Comparison of ENCODE assay signal across 14 mouse cellular contexts in the genomic region with DNA sequence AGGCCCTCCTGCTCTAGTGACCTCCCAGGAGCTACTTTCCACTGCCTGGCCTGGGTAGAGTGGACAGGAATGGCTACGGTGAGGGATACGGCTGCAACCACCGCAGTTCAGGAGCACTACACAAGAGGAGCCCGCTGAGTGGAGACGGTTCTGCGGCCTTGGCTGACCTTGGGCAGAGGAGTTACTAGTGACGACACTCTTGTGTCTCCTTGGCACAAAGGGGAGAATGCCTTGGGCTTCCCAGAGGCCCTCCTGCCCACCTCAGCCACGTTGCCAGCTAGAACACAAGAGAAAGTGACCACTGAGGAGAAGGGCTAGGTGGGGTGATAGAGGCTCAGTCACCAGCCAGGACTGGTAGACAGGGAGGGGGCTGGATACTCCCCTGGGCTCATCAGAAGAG. TPM values are rescaled to one million over a fixed set of nuclear protein-coding genes. Genes with fewer than 3 reads are reported as not detected.
A peak's percentile ranks its signal among the peaks of the same experiment; 100 is the strongest.
DNase-seq lines count a peak whose midpoint lies in the region; ATAC-seq and TF ChIP-seq lines count a peak whose summit lies in the region.
"Had no signal": no experiment of that assay in that cellular context is flagged by ENCODE, and none has a peak within 500 bp of the region (broad histone marks: within the 10 kb centered on the region; RNA-seq: fewer than 3 reads in every experiment).

No protein-coding gene starts in this region.

- H3K27me3 ChIP-seq in intestine, embryonic 15.5 days (replicated peaks) = no peaks in the 10 kb centered on the region
- no peaks in the 10 kb centered on the region for H3K27me3 ChIP-seq in intestine, postnatal 0 days (replicated peaks; ENCODE audit: control insufficient read depth, insufficient read depth, low read length)
- no peaks in the 10 kb centered on the region for H3K27me3 ChIP-seq in neural tube, embryonic 13.5 days
- H3K27me3 ChIP-seq in intestine, embryonic 16.5 days (replicated peaks; ENCODE audit: control insufficient read depth, insufficient read depth, low read length) = no peaks in the 10 kb centered on the region
- H3K27me3 ChIP-seq in stomach, embryonic 16.5 days (ENCODE audit: control insufficient read depth, insufficient read depth, low read length) = no peaks in the 10 kb centered on the region
- H3K27me3 ChIP-seq: embryonic facial prominence, embryonic 13.5 days; neural tube, embryonic 15.5 days had no signal

- WGBS in intestine, embryonic 15.5 days = 83% methylated on average over 8 of the region's 8 CpGs
- WGBS in intestine, postnatal 0 days = 85% methylated on average over 8 of the region's 8 CpGs
- WGBS in neural tube, embryonic 13.5 days = 86% methylated on average over 8 of the region's 8 CpGs
- 75% methylated on average over 8 of the region's 8 CpGs for WGBS in intestine, embryonic 16.5 days
- 74% methylated on average over 8 of the region's 8 CpGs for WGBS in stomach, embryonic 16.5 days

- peak overlapping the region; percentile 59; the same call in 1 of the 2 replicates for H3K27ac ChIP-seq in intestine, embryonic 15.5 days
- H3K27ac ChIP-seq in intestine, postnatal 0 days (ENCODE audit: low read depth, low read length) = no peak overlapping the region
- H3K27ac ChIP-seq in neural tube, embryonic 13.5 days (replicated peaks) = 0 out of 2 replicates have a peak overlapping the region, but pooled peaks have one; percentile 3
- peak overlapping the region; percentile 1 for H3K27ac ChIP-seq in intestine, embryonic 16.5 days (ENCODE audit: low read length)
- peak overlapping the region; percentile 34 for H3K27ac ChIP-seq in stomach, embryonic 16.5 days (ENCODE audit: low read length)
- H3K27ac ChIP-seq: embryonic facial prominence, embryonic 13.5 days; neural tube, embryonic 15.5 days had no signal

- H3K4me1 ChIP-seq in intestine, embryonic 15.5 days (replicated peaks) = peaks cover 10% of the 10 kb centered on the region
- H3K4me1 ChIP-seq in intestine, postnatal 0 days (replicated peaks; ENCODE audit: control insufficient read depth, insufficient read depth, low read length) = 0 out of 2 replicates have a peak, but pooled peaks cover 7% of the 10 kb centered on the region
- H3K4me1 ChIP-seq in neural tube, embryonic 13.5 days (replicated peaks) = peaks cover 6% of the 10 kb centered on the region
- H3K4me1 ChIP-seq in intestine, embryonic 16.5 days (ENCODE audit: control insufficient read depth, insufficient read depth, low read length) = peaks cover 9% of the 10 kb centered on the region
- peaks cover 8% of the 10 kb centered on the region; the same call in 1 of the 2 replicates for H3K4me1 ChIP-seq in stomach, embryonic 16.5 days (ENCODE audit: control insufficient read depth, insufficient read depth, low read length)

- H3K4me3 ChIP-seq in intestine, embryonic 15.5 days (replicated peaks) = no peak overlapping the region
- no peak overlapping the region for H3K4me3 ChIP-seq in intestine, postnatal 0 days (ENCODE audit: low read depth, low read length)
- no peak overlapping the region for H3K4me3 ChIP-seq in neural tube, embryonic 13.5 days
- H3K4me3 ChIP-seq in intestine, embryonic 16.5 days (ENCODE audit: low read length) = no peak overlapping the region
- no peak overlapping the region for H3K4me3 ChIP-seq in stomach, embryonic 16.5 days (replicated peaks; ENCODE audit: low read length)
- H3K4me3 ChIP-seq: embryonic facial prominence, embryonic 13.5 days; neural tube, embryonic 15.5 days had no signal

- no peak overlapping the region for H3K9ac ChIP-seq in intestine, embryonic 15.5 days
- no peak overlapping the region for H3K9ac ChIP-seq in intestine, postnatal 0 days (ENCODE audit: low read depth, low read length)
- no peak overlapping the region for H3K9ac ChIP-seq in neural tube, embryonic 13.5 days
- no peak overlapping the region for H3K9ac ChIP-seq in intestine, embryonic 16.5 days (ENCODE audit: low read depth, low read length)
- no peak overlapping the region for H3K9ac ChIP-seq in stomach, embryonic 16.5 days (ENCODE audit: low read length)
- H3K9ac ChIP-seq: embryonic facial prominence, embryonic 13.5 days; neural tube, embryonic 15.5 days had no signal

- no peak overlapping the region for H3K4me2 ChIP-seq in intestine, embryonic 15.5 days (replicated peaks)
- H3K4me2 ChIP-seq in intestine, postnatal 0 days (replicated peaks; ENCODE audit: low read depth) = no peak overlapping the region
- no peak overlapping the region for H3K4me2 ChIP-seq in neural tube, embryonic 13.5 days
- H3K4me2 ChIP-seq in intestine, embryonic 16.5 days (ENCODE audit: low read depth, low read length) = no peak overlapping the region
- no peak overlapping the region for H3K4me2 ChIP-seq in stomach, embryonic 16.5 days (ENCODE audit: low read depth, low read length)
- H3K4me2 ChIP-seq: embryonic facial prominence, embryonic 13.5 days; neural tube, embryonic 15.5 days had no signal

- ATAC-seq in intestine, embryonic 15.5 days = no peak
- ATAC-seq in intestine, postnatal 0 days = no peak
- ATAC-seq in neural tube, embryonic 13.5 days (ENCODE audit: low read depth) = no peak
- ATAC-seq in intestine, embryonic 16.5 days = no peak
- no peak for ATAC-seq in stomach, embryonic 16.5 days (ENCODE audit: insufficient read depth, low FRiP score)
- ATAC-seq: activated CD4-positive, CD25-positive, alpha-beta regulatory T cell, adult 4 months had no signal

- no peak for TF ChIP-seq CTCF in intestine, postnatal 0 days (IDR thresholded peaks at IDR 0.05; ENCODE audit: low read depth)

- no peak for DNase-seq in neural tube, embryonic 10.5 days (ENCODE audit: extremely low spot score, low spot score)
- no peak for DNase-seq in layer of hippocampus, postnatal 14 days (ENCODE audit: low spot score in 2 of 2)
- DNase-seq: cerebellum, adult 9-11 months had no signal

- no peaks in the 10 kb centered on the region for H3K9me3 ChIP-seq in intestine, embryonic 15.5 days
- no peaks in the 10 kb centered on the region for H3K9me3 ChIP-seq in intestine, postnatal 0 days (ENCODE audit: control insufficient read depth)
- no peaks in the 10 kb centered on the region for H3K9me3 ChIP-seq in neural tube, embryonic 13.5 days
- H3K9me3 ChIP-seq in intestine, embryonic 16.5 days (ENCODE audit: control insufficient read depth, low read length) = no peaks in the 10 kb centered on the region
- no peaks in the 10 kb centered on the region for H3K9me3 ChIP-seq in stomach, embryonic 16.5 days (replicated peaks; ENCODE audit: control insufficient read depth, low read length)
- H3K9me3 ChIP-seq: embryonic facial prominence, embryonic 13.5 days; G1E; neural tube, embryonic 15.5 days had no signal

- H3K36me3 ChIP-seq in intestine, embryonic 15.5 days = no peaks in the 10 kb centered on the region
- no peaks in the 10 kb centered on the region for H3K36me3 ChIP-seq in intestine, postnatal 0 days (ENCODE audit: control insufficient read depth, insufficient read depth)
- no peaks in the 10 kb centered on the region for H3K36me3 ChIP-seq in neural tube, embryonic 13.5 days
- H3K36me3 ChIP-seq in intestine, embryonic 16.5 days (ENCODE audit: control insufficient read depth, insufficient read depth, low read length) = no peaks in the 10 kb centered on the region
- no peaks in the 10 kb centered on the region for H3K36me3 ChIP-seq in stomach, embryonic 16.5 days (ENCODE audit: control insufficient read depth, insufficient read depth, low read length)
- H3K36me3 ChIP-seq: embryonic facial prominence, embryonic 13.5 days; G1E; neural tube, embryonic 15.5 days had no signal

RNA-seq across cellular contexts. Expression of gene Aldh3b1, which starts 5.4 kb away (rescaled TPM):
- polyA plus RNA-seq in intestine, embryonic 15.5 days (2015; fragmentation: Nextera tagmentation; extraction: Ambion mirVana) = 2.3 and 2.4 TPM in 2 replicates
- 16.1 and 17.4 TPM in 2 replicates for polyA plus RNA-seq in intestine, postnatal 0 days (2015; fragmentation: Nextera tagmentation; extraction: Ambion mirVana)
- polyA plus RNA-seq in neural tube, embryonic 13.5 days (2015; fragmentation: Nextera tagmentation; extraction: Ambion mirVana) = 1.9 and 2.2 TPM in 2 replicates
- 4.2 TPM in 2 replicates for polyA plus RNA-seq in intestine, embryonic 16.5 days (2015; fragmentation: Nextera tagmentation; extraction: Ambion mirVana)
- polyA plus RNA-seq in stomach, embryonic 16.5 days (2015; fragmentation: Nextera tagmentation; extraction: Ambion mirVana) = 3.5 and 4.9 TPM in 2 replicates
- 1 to 10 TPM; 2.8 TPM for total RNA-seq in layer of hippocampus, postnatal 14 days (2021)
- total RNA-seq: G1E had no signal
- polyA plus RNA-seq: G1E had no signal

RNA-seq across cellular contexts. Expression of gene Unc93b1, which starts 10.8 kb away (rescaled TPM):
- polyA plus RNA-seq in intestine, embryonic 15.5 days (2015; fragmentation: Nextera tagmentation; extraction: Ambion mirVana) = 20.2 and 21.8 TPM in 2 replicates
- polyA plus RNA-seq in intestine, postnatal 0 days (2015; fragmentation: Nextera tagmentation; extraction: Ambion mirVana) = 28.3 and 29.2 TPM in 2 replicates
- polyA plus RNA-seq in neural tube, embryonic 13.5 days (2015; fragmentation: Nextera tagmentation; extraction: Ambion mirVana) = 11.8 and 13.5 TPM in 2 replicates
- 27.0 and 29.8 TPM in 2 replicates for polyA plus RNA-seq in intestine, embryonic 16.5 days (2015; fragmentation: Nextera tagmentation; extraction: Ambion mirVana)
- 25.6 and 29.9 TPM in 2 replicates for polyA plus RNA-seq in stomach, embryonic 16.5 days (2015; fragmentation: Nextera tagmentation; extraction: Ambion mirVana)
- 10 to 100 TPM; 17.1 to 18.1 TPM for total RNA-seq in layer of hippocampus, postnatal 14 days (2021)

RNA-seq across cellular contexts. Expression of gene Ndufs8, which starts 11.6 kb away (rescaled TPM):
- 342 and 413 TPM in 2 replicates for polyA plus RNA-seq in intestine, embryonic 15.5 days (2015; fragmentation: Nextera tagmentation; extraction: Ambion mirVana)
- polyA plus RNA-seq in intestine, postnatal 0 days (2015; fragmentation: Nextera tagmentation; extraction: Ambion mirVana) = 303 and 317 TPM in 2 replicates
- polyA plus RNA-seq in neural tube, embryonic 13.5 days (2015; fragmentation: Nextera tagmentation; extraction: Ambion mirVana) = 286 and 302 TPM in 2 replicates
- 412 and 424 TPM in 2 replicates for polyA plus RNA-seq in intestine, embryonic 16.5 days (2015; fragmentation: Nextera tagmentation; extraction: Ambion mirVana)
- polyA plus RNA-seq in stomach, embryonic 16.5 days (2015; fragmentation: Nextera tagmentation; extraction: Ambion mirVana) = 271 and 298 TPM in 2 replicates
- total RNA-seq in layer of hippocampus, postnatal 14 days (2021) = 100 to 1,000 TPM; 130 TPM

RNA-seq across cellular contexts. Expression of gene Tcirg1, which starts 17.3 kb away (rescaled TPM):
- polyA plus RNA-seq in intestine, embryonic 15.5 days (2015; fragmentation: Nextera tagmentation; extraction: Ambion mirVana) = 50.9 and 56.3 TPM in 2 replicates
- polyA plus RNA-seq in intestine, postnatal 0 days (2015; fragmentation: Nextera tagmentation; extraction: Ambion mirVana) = 76.2 and 83.0 TPM in 2 replicates
- 18.4 and 18.9 TPM in 2 replicates for polyA plus RNA-seq in neural tube, embryonic 13.5 days (2015; fragmentation: Nextera tagmentation; extraction: Ambion mirVana)
- 73.3 and 84.5 TPM in 2 replicates for polyA plus RNA-seq in intestine, embryonic 16.5 days (2015; fragmentation: Nextera tagmentation; extraction: Ambion mirVana)
- polyA plus RNA-seq in stomach, embryonic 16.5 days (2015; fragmentation: Nextera tagmentation; extraction: Ambion mirVana) = 43.1 and 46.6 TPM in 2 replicates
- 10 to 100 TPM; 15.4 to 20.2 TPM for total RNA-seq in layer of hippocampus, postnatal 14 days (2021)

RNA-seq across cellular contexts. Expression of gene Aldh3b3, which starts 34.3 kb away (rescaled TPM):
- not detected in 2 replicates for polyA plus RNA-seq in intestine, embryonic 15.5 days (2015; fragmentation: Nextera tagmentation; extraction: Ambion mirVana)
- not detected in 2 replicates for polyA plus RNA-seq in intestine, postnatal 0 days (2015; fragmentation: Nextera tagmentation; extraction: Ambion mirVana)
- polyA plus RNA-seq in neural tube, embryonic 13.5 days (2015; fragmentation: Nextera tagmentation; extraction: Ambion mirVana) = not detected in 2 replicates
- polyA plus RNA-seq in intestine, embryonic 16.5 days (2015; fragmentation: Nextera tagmentation; extraction: Ambion mirVana) = not detected in 2 replicates
- polyA plus RNA-seq in stomach, embryonic 16.5 days (2015; fragmentation: Nextera tagmentation; extraction: Ambion mirVana) = 0.39 and 0.92 TPM in 2 replicates
- total RNA-seq in layer of hippocampus, postnatal 14 days (2021) = not detected
- total RNA-seq: hematopoietic stem cell, adult 5-6 weeks; megakaryocyte-erythroid progenitor cell, adult 5-6 weeks had no signal
- polyA plus RNA-seq: activated CD4-positive, CD25-positive, alpha-beta regulatory T cell, adult 4 months; G1E; neural tube, embryonic 15.5 days had no signal
